Mouse (Mus musculus) 416B (cell line): ENCODE results near the gene Slc25a53.
"Not testable (repeated sequence)": the region's sequence is repeated elsewhere in the genome, so short reads cannot be mapped to it uniquely, and the experiment has no call there.

Experiments used
- DNase-seq: peaks from one replicate; pipeline ENCODE4 v3.0.0; 2011; ENCODE audit warnings: low read depth

Gene Slc25a53

GRCm38 (mm10) chrX:136959688-136960087 lies 78.4 kb downstream of the Slc25a53 start:
- peak; percentile 18 for DNase-seq

- DNase-seq, result not testable (repeated sequence)
Measured at GRCm38 (mm10) chrX:136958300-136958699, 79.8 kb downstream of the Slc25a53 start.

- not testable (repeated sequence) for DNase-seq
Measured at GRCm38 (mm10) chrX:136957583-136958279, 80.4 kb downstream of the Slc25a53 start.

- DNase-seq, result no peak
Measured at GRCm38 (mm10) chrX:136937985-136938384, 100.1 kb downstream of the Slc25a53 start.
